Mouse (Mus musculus): ENCODE data around the gene Gm48551. TPM values are rescaled to one million over a fixed set of nuclear protein-coding genes. Genes with fewer than 3 reads are reported as not detected.

The Gm48551 gene
- polyA plus RNA-seq, 1 experiment from 2014 or later: 4.2 TPM

- peak overlapping the region; percentile 92 for H3K27ac ChIP-seq
- ATAC-seq: peak; percentile 7; the same call in 1 of the 2 replicates
- H3K27me3 ChIP-seq: 0 out of 2 replicates have a peak, but pooled peaks cover 3% of the 10 kb centered on the region
- H3K4me2 ChIP-seq: peak overlapping the region; percentile 53
- H3K36me3 ChIP-seq (ENCODE audit: poor library complexity, severe bottlenecking): peaks cover 15% of the 10 kb centered on the region
- H3K4me3 ChIP-seq: no peak overlapping the region
- WGBS: 48% methylated on average over 12 of the region's 12 CpGs
- peaks cover 60% of the 10 kb centered on the region for H3K4me1 ChIP-seq
- H3K9ac ChIP-seq: peak overlapping the region; percentile 55
- H3K9me3 ChIP-seq (replicated peaks): no peaks in the 10 kb centered on the region
Measured at GRCm38 (mm10) chr10:81417227-81418215, 33.3 kb downstream of the Gm48551 start.

GRCm38 (mm10) chr10:81418216-81419070 is 34.2 kb downstream of the Gm48551 start:
- Histone ChIP-seq H3K9ac (peak overlapping the region; percentile 34; the same call in 1 of the 2 replicates), H3K36me3 (ENCODE audit: poor library complexity, severe bottlenecking) (peaks cover 15% of the 10 kb centered on the region), H3K9me3 (replicated peaks) (no peaks in the 10 kb centered on the region), H3K4me1 (peaks cover 55% of the 10 kb centered on the region), H3K27ac (peak overlapping the region; percentile 92), H3K4me3 (no peak overlapping the region), H3K4me2 (no peak overlapping the region), H3K27me3 (0 out of 2 replicates have a peak, but pooled peaks cover 8% of the 10 kb centered on the region)
- no peak for ATAC-seq
- 50% methylated on average over 11 of the region's 11 CpGs for WGBS

- Histone ChIP-seq H3K27ac (no peak overlapping the region), H3K4me3 (no peak overlapping the region), H3K9ac (no peak overlapping the region), H3K4me1 (peaks cover 52% of the 10 kb centered on the region), H3K36me3 (ENCODE audit: poor library complexity, severe bottlenecking) (peaks cover 15% of the 10 kb centered on the region), H3K27me3 (peaks cover 16% of the 10 kb centered on the region), H3K9me3 (replicated peaks) (no peaks in the 10 kb centered on the region), H3K4me2 (no peak overlapping the region)
- 94% methylated on average over 10 of the region's 10 CpGs for WGBS
- ATAC-seq: no peak
Measured at GRCm38 (mm10) chr10:81419111-81419928, 35.1 kb downstream of the Gm48551 start.

- H3K9me3 ChIP-seq (replicated peaks): no peaks in the 10 kb centered on the region
- WGBS: 86% methylated on average over 40 of the region's 40 CpGs
Measured at GRCm38 (mm10) chr10:81420191-81420767, 36.0 kb downstream of the Gm48551 start.

GRCm38 (mm10) chr10:81421041-81421796 is 37.0 kb downstream of the Gm48551 start:
- Histone ChIP-seq H3K4me2 (no peak overlapping the region), H3K9ac (no peak overlapping the region), H3K27ac (no peak overlapping the region), H3K27me3 (peaks cover 34% of the 10 kb centered on the region), H3K36me3 (ENCODE audit: poor library complexity, severe bottlenecking) (peaks cover 15% of the 10 kb centered on the region), H3K4me1 (peaks cover 53% of the 10 kb centered on the region), H3K9me3 (replicated peaks) (no peaks in the 10 kb centered on the region), H3K4me3 (no peak overlapping the region)
- no peak for ATAC-seq
- 82% methylated on average over 4 of the region's 4 CpGs for WGBS

More at GRCm38 (mm10) chr10:81420191-81420767, 36.0 kb downstream of the Gm48551 start:
- ATAC-seq: no peak
- no peak overlapping the region for H3K27ac ChIP-seq
- no peak overlapping the region for H3K4me2 ChIP-seq
- no peak overlapping the region for H3K9ac ChIP-seq
- H3K36me3 ChIP-seq (ENCODE audit: poor library complexity, severe bottlenecking): peaks cover 15% of the 10 kb centered on the region
- peaks cover 52% of the 10 kb centered on the region for H3K4me1 ChIP-seq
- no peak overlapping the region for H3K4me3 ChIP-seq
- peaks cover 26% of the 10 kb centered on the region for H3K27me3 ChIP-seq

GRCm38 (mm10) chr10:81421797-81422100 is 37.5 kb downstream of the Gm48551 start:
- Histone ChIP-seq H3K4me3 (no peak overlapping the region), H3K4me2 (no peak overlapping the region), H3K36me3 (ENCODE audit: poor library complexity, severe bottlenecking) (peaks cover 15% of the 10 kb centered on the region), H3K27ac (no peak overlapping the region), H3K4me1 (peaks cover 53% of the 10 kb centered on the region), H3K9ac (no peak overlapping the region), H3K27me3 (peaks cover 36% of the 10 kb centered on the region), H3K9me3 (replicated peaks) (no peaks in the 10 kb centered on the region)
- 72% methylated on average over 5 of the region's 5 CpGs for WGBS
- ATAC-seq: no peak

GRCm38 (mm10) chr10:81422191-81422590 is 37.9 kb downstream of the Gm48551 start:
- Histone ChIP-seq H3K9me3 (replicated peaks) (no peaks in the 10 kb centered on the region), H3K9ac (no peak overlapping the region), H3K4me3 (no peak overlapping the region), H3K4me1 (peaks cover 53% of the 10 kb centered on the region), H3K4me2 (no peak overlapping the region), H3K36me3 (ENCODE audit: poor library complexity, severe bottlenecking) (peaks cover 15% of the 10 kb centered on the region), H3K27ac (no peak overlapping the region), H3K27me3 (peaks cover 40% of the 10 kb centered on the region)
- WGBS: 80% methylated on average over 6 of the region's 6 CpGs
- no peak for ATAC-seq

GRCm38 (mm10) chr10:81422661-81423217 is 38.5 kb downstream of the Gm48551 start:
- Histone ChIP-seq H3K36me3 (ENCODE audit: poor library complexity, severe bottlenecking) (peaks cover 15% of the 10 kb centered on the region), H3K4me1 (peaks cover 49% of the 10 kb centered on the region), H3K4me2 (no peak overlapping the region), H3K27me3 (peaks cover 46% of the 10 kb centered on the region), H3K4me3 (no peak overlapping the region), H3K9me3 (replicated peaks) (no peaks in the 10 kb centered on the region), H3K27ac (no peak overlapping the region), H3K9ac (no peak overlapping the region)
- WGBS: 82% methylated on average over 3 of the region's 3 CpGs
- ATAC-seq: no peak

- ATAC-seq: no peak
- Histone ChIP-seq H3K4me3 (no peak overlapping the region), H3K4me1 (peaks cover 40% of the 10 kb centered on the region), H3K9me3 (replicated peaks) (no peaks in the 10 kb centered on the region), H3K4me2 (peak overlapping the region; percentile 72), H3K27ac (peak overlapping the region; percentile 53), H3K27me3 (peaks cover 54% of the 10 kb centered on the region), H3K9ac (0 out of 2 replicates have a peak overlapping the region, but pooled peaks have one; percentile 10), H3K36me3 (ENCODE audit: poor library complexity, severe bottlenecking) (peaks cover 15% of the 10 kb centered on the region)
- 74% methylated on average over 4 of the region's 4 CpGs for WGBS
Measured at GRCm38 (mm10) chr10:81423476-81424245, 39.4 kb downstream of the Gm48551 start.

Data from forebrain, embryonic 13.5 days (tissue).